Mouse (Mus musculus) cortical plate, adult 2 months (tissue): Measurements from ENCODE around the gene Tmem184b.
A peak's percentile ranks its signal among the peaks of the same experiment; 100 is the strongest.

Experiments used
- CTCF ChIP-seq: fragments of 200-500 bp; IDR thresholded peaks from 2 replicates; pipeline ENCODE4 v1.5.1; 2011; ENCODE audit warnings: mild to moderate bottlenecking, control low read depth, low read length; ENCODE audit not compliant: insufficient read depth; ENCODE audit errors: extremely low read depth
- POLR2A ChIP-seq: fragments of 200-500 bp; IDR thresholded peaks from 2 replicates; pipeline ENCODE4 v1.6.1; 2011; ENCODE audit warnings: mild to moderate bottlenecking, low read length, control low read depth; ENCODE audit not compliant: insufficient read depth; ENCODE audit errors: extremely low read depth

DNA sequence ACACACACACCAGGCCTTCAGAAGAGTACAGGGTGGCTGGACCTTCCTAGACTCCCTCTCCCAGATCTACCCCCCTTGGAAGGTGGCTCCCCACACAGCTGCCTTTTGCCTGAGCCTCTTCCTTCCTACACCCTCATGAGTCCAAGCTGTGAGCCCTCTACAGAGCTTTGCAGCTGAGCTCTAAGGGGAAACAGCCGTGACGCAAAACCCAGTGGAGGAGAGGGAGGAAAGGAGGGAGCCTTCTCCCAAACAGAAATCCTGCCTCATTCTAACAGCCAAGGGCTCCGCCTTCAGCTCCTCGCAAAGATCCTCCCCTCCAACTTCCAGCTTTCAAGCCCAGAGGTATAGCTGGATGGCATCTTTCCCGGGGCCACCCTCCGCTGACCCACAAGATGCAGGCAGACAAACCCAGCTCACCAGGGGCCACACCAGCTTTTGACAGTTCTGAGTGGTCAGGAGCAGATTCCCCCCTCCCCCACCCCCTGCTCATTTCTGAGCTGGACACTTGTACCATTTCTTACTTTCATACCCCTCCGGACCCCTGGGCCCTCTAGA, 40.6 kb upstream of the Tmem184b start:
- TF ChIP-seq POLR2A (peak; percentile 67; the same call in 1 of the 2 replicates), CTCF (no peak)
